Mouse (Mus musculus): Measurements from ENCODE around the gene Tenm4. TPM values are rescaled to one million over a fixed set of nuclear protein-coding genes. Genes with fewer than 3 reads are reported as not detected.

Tenm4 gene
- total RNA-seq, 4 experiments from 2014 or later: 0.77 to 2.5 (median 2.0) TPM

GRCm38 (mm10) chr7:96677082-96677481 lies 506.0 kb downstream of the Tenm4 start:
- no peak for DNase-seq (ENCODE audit: low spot score in 2 of 2)

GRCm38 (mm10) chr7:96678236-96678635 lies 507.2 kb downstream of the Tenm4 start:
- no peak for DNase-seq (ENCODE audit: low spot score in 2 of 2)

DNA sequence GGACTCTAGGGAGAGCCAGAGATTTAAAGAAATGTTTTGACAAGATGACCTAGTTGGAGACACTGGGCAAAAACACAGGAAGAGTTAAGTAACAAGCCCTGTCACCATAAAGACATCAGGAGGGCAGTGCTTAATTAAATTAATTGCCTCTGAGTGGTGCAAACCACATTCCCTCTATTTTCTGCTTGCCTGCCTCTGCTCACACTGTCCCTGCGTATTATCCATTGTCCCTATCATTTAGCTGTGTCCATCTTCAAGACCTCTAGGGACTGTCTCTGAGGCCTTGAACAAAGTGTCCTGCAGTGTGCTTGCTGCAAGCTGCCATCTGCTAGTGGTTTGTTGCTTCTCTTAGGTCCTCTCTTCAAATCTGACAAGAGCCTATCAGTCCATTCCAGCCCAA lies 508.7 kb downstream of the Tenm4 start:
- DNase-seq (ENCODE audit: low spot score in 2 of 2): no peak

GRCm38 (mm10) chr7:96680405-96680804 lies 509.4 kb downstream of the Tenm4 start:
- no peak for DNase-seq (ENCODE audit: low spot score in 2 of 2)

DNA sequence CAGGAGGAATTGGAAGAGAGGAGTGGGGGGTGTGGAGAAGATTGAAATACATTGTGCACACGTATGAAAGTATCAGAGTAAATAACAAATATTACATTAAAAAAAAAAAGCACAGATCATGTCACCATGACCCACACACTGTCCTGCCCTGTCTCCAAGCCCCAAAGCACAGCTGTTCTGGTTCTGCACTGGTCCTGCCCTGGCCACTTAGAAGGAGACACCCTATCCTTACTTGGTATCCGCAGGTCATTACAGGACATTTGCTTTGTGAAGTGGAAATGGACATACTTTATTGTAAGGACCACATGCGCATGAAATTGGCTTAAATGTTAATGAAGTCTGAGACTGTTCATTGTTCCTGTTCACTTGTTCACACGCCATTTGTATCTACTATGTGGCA lies 510.8 kb downstream of the Tenm4 start:
- no peak for DNase-seq (ENCODE audit: low spot score in 2 of 2)

GRCm38 (mm10) chr7:96688141-96688540 lies 517.1 kb downstream of the Tenm4 start:
- no peak for DNase-seq (ENCODE audit: low spot score in 2 of 2)

GRCm38 (mm10) chr7:96701097-96701845 lies 530.2 kb downstream of the Tenm4 start:
- DNase-seq (ENCODE audit: low spot score in 2 of 2): no peak

DNA sequence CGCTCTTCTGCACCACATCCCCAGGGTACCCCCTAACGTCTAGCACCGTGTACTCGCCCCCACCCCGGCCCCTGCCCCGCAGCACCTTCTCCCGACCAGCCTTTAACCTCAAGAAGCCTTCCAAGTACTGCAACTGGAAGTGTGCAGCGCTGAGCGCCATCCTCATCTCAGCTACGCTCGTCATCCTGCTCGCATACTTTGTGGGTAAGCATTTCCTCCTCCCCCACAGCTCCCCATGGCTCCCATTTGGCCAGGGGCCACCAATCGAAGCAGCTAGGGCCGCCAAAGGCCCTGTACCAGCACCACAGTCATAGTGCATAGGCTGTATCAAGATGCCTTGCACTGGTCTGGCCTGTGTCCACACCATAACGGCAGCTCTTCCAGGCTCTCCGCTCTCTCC lies 532.9 kb downstream of the Tenm4 start:
- DNase-seq (ENCODE audit: low spot score in 2 of 2): no peak

DNA sequence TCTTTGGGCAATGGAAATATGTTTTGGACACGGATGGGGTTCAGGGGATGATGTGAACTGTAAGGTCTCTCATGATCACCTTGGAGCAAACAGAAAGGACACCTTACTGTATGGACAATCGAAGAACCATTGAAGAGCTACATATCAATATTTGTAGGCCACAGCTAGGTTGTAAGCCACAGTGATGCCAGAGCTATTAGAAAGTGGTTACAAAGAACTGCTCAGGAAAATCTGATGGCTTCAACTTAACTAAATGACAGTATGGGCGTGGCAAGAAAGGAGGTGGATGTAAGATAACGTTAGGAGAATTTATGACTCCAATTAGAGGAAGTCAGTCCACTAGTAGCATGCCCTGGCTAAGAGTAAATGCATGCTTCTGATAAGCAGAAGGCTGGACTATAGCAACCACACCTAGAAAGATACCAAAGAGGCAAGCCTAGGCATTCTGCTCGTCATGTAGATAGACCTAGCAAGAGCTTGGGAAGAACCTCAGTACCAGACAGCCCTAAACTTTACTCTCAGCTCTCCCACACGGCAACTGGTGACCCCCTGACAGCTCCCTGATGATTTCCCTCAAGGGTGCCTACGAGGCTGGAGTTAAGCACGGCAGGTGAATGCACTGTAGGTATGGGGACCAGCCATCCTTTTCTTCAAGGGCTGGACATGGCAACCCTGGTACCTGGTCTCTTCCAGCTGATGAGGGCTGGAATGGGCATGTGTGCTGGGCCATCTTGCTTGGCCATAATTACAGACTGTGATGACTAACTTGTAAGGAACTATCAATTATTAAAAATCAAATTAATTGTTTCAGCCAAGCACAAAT lies 534.5 kb downstream of the Tenm4 start:
- DNase-seq (ENCODE audit: low spot score in 2 of 2): no peak

DNA sequence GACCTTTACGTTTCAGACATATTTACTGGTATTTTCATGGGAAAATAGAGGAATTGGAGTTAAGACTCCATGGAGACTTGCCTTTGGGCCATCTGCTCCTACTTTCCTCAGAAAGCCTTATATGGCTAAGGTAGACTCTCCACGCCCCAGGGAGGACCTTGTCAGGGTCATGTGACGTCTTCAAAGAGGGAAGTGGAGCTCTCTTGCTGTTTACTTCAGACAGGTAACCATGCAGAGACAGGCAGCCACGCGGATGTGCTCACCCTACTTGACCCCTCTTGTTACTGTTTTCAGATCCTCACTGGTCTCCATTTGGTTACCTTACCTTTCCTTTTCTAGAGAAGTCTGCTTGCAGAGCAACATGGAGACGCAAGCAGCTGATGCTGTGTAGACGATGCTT lies 535.5 kb downstream of the Tenm4 start:
- no peak for DNase-seq (ENCODE audit: low spot score in 2 of 2)

- no peak for DNase-seq (ENCODE audit: low spot score in 2 of 2)
Measured at GRCm38 (mm10) chr7:96707112-96707511, 536.1 kb downstream of the Tenm4 start.

DNA sequence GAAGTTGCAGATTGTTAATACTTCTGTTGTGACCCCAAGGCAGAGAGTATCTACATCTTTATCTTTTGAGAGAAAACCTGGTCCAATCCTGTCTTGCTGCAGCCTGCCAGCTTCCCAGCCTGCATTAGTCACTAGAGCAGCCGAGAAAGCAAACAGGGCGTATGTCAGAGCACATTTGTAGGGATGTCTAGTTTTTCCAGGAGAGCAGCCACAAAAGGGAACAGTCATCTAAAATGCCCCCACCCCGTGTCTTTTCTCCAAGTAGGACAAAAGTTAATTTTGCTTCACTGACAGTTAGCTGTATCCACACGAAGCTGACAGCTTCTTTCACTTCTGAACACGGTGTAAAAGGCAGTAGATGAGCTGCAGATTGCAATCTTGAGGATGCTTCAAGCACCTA lies 537.0 kb downstream of the Tenm4 start:
- no peak for DNase-seq (ENCODE audit: low spot score in 2 of 2)

GRCm38 (mm10) chr7:96708561-96708960 lies 537.5 kb downstream of the Tenm4 start:
- DNase-seq (ENCODE audit: low spot score in 2 of 2): no peak

GRCm38 (mm10) chr7:96708968-96709367 lies 537.9 kb downstream of the Tenm4 start:
- DNase-seq (ENCODE audit: low spot score in 2 of 2): no peak

DNA sequence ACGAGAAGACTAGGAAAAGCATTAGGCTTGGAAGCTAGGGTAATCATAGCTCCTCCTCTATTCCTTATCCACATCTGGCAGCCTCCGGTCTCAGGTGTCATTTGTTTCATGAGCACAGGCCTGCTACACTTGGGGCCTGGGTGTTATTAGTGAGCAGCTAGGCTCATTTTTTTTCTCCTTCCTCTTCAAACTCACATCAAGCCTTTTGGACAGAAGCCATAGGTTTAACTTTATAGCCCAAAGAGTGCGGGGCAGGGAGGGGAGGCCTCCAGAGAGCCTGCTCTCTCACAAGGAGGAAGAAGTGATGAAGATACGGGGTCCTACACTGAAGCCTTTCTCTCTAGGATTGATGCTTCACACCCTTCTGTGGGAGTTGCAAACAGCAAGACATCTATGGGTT lies 538.8 kb downstream of the Tenm4 start:
- DNase-seq (ENCODE audit: low spot score in 2 of 2): no peak

GRCm38 (mm10) chr7:96710658-96711071 lies 539.6 kb downstream of the Tenm4 start:
- no peak for DNase-seq (ENCODE audit: low spot score in 2 of 2)

GRCm38 (mm10) chr7:96712876-96713275 lies 541.8 kb downstream of the Tenm4 start:
- DNase-seq (ENCODE audit: low spot score in 2 of 2): no peak

DNA sequence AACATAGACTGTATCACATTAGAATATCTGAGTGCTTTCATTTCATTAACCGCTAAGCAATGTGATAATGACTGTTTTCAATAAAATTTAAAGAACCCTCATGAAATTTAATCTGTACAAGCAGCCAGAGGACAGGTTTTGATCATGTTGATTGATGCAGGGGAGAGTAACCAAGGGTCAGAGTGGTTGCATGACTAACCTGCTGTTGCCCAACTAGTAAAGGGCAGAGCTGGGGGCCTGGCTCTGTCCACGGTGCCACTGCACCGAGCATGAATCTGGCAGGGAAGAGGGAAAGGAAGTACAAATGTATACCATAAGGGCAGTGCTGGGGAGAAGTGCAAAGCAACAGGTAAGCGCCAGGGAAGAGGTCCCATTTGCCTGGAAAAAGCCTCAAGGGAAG lies 545.9 kb downstream of the Tenm4 start:
- DNase-seq (ENCODE audit: low spot score in 2 of 2): no peak

GRCm38 (mm10) chr7:96718201-96719155 lies 547.4 kb downstream of the Tenm4 start:
- no peak for DNase-seq (ENCODE audit: low spot score in 2 of 2)

- no peak for DNase-seq (ENCODE audit: low spot score in 2 of 2)
Measured at GRCm38 (mm10) chr7:96719926-96720325, 548.9 kb downstream of the Tenm4 start.

DNA sequence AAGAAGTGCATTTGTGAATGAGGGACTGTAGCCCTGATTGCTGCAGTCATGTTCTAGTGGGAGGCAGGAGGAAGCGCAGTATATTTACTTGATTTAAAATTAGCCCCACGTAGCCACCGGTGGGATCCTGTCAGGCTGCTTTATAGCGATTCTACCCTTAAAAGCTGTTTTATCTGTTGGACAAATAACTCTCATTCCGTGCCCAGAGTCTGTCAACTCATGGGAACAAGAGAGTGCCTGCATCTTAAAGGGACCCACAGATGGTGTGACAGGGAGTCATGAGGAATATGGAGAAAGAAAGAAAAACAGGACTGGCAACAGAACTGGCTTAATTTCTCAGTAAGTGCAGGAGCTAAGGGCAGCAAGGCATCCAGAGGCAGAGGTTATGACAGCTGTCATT lies 549.4 kb downstream of the Tenm4 start:
- no peak for DNase-seq (ENCODE audit: low spot score in 2 of 2)

DNA sequence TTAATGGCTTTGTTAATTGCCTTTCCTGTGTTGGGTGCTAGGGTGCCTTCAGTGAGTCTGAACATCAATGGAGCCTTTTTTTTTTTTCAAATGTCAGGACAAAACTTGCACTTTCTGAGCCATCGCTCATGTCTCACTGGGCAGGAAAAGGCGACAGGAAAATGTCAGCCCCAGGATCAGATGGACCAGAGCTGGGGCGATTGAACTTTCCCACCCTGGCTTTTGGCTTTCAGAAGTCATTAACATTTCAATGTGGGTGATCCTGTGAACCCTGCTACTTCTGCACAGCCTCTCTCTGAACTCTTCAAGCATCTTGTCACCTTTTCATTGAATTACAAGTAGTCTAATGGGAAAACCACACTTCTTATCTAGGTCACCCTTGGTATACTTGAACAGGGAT lies 551.8 kb downstream of the Tenm4 start:
- DNase-seq (ENCODE audit: low spot score in 2 of 2): no peak

All from gastrocnemius, adult 8-10 months (tissue).